Mouse (Mus musculus): ENCODE measurements at regions not wholly inside any gene's neighbourhood (a gene's known extent, or its start where the extent isn't known, plus 50 kb on each side); places are given as distances from the start of the nearest gene placed in this dataset.
"Not testable (repeated sequence)": the region's sequence is repeated elsewhere in the genome, so short reads cannot be mapped to it uniquely, and the experiment has no call there.

- H3K4me3 ChIP-seq (ENCODE audit: insufficient read depth in 1 of 2, low read depth in 1 of 2, low read length in 2 of 2, poor library complexity in 1 of 2, severe bottlenecking in 1 of 2); in situ Hi-C loops (cut with MboI; ENCODE audit: low sequenced_read_pairs in 2 of 2, unreplicated experiment in 2 of 2); H3K4me1 ChIP-seq (ENCODE audit: control insufficient read depth in 2 of 2, insufficient read depth in 2 of 2, low read length in 2 of 2, poor library complexity in 1 of 2); H3K36me3 ChIP-seq (ENCODE audit: control insufficient read depth, insufficient read depth, low read length, poor library complexity, severe bottlenecking); DNase-seq (ENCODE audit: low read depth, low spot score); H3K27ac ChIP-seq (ENCODE audit: insufficient read depth, low read depth, low read length, poor library complexity, severe bottlenecking); H3K9me3 ChIP-seq (ENCODE audit: control insufficient read depth, insufficient read depth, low read depth, low read length); H3K9ac ChIP-seq (ENCODE audit: insufficient read depth, low read depth, low read length, poor library complexity, severe bottlenecking): not testable (repeated sequence)
Measured at GRCm38 (mm10) chr11:12913401-12913800, 448.6 kb upstream of the Cobl start.

DNA sequence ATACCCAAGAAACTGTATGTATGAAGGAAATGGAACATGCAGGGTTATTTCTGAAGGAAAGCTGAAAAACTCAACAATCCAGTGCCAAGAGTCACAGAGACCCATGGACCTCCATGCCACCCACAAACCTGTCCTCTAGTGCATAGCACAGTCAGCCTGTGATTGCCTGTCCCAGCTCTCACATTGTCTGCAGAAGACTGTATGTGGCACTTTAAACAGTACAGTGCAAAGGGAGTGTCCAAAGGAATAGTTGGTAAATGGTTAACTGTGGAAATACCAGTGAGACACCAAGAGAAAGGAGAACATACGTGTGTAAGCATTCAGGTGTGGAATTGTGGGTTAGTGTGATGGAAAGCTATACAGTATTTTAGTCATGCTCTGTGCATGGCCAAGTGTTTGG is 409.0 kb upstream of the Cobl start:
- no peaks in the 10 kb centered on the region for H3K36me3 ChIP-seq (ENCODE audit: control insufficient read depth, insufficient read depth, low read length, poor library complexity, severe bottlenecking)
- H3K27ac ChIP-seq (ENCODE audit: insufficient read depth, low read depth, low read length, poor library complexity, severe bottlenecking): no peak overlapping the region
- in situ Hi-C loops (cut with MboI; ENCODE audit: low sequenced_read_pairs in 2 of 2, unreplicated experiment in 2 of 2): no loop called here

GRCm38 (mm10) chr11:12872802-12873201 is 408.0 kb upstream of the Cobl start:
- no peaks in the 10 kb centered on the region for H3K4me1 ChIP-seq (ENCODE audit: control insufficient read depth in 2 of 2, insufficient read depth in 2 of 2, low read length in 2 of 2, poor library complexity in 1 of 2)
- no peak overlapping the region for H3K4me3 ChIP-seq (ENCODE audit: insufficient read depth in 1 of 2, low read depth in 1 of 2, low read length in 2 of 2, poor library complexity in 1 of 2, severe bottlenecking in 1 of 2)
- no peak for TF ChIP-seq CHD2 (IDR thresholded peaks at IDR 0.05; ENCODE audit: low read depth, low read length)
- TF ChIP-seq HCFC1 (IDR thresholded peaks at IDR 0.05; ENCODE audit: borderline replicate concordance, insufficient read depth, low read length): no peak
- TF ChIP-seq ZC3H11A (IDR thresholded peaks at IDR 0.05; ENCODE audit: borderline replicate concordance, low read depth, low read length): no peak
- TF ChIP-seq MAFK (IDR thresholded peaks at IDR 0.05; ENCODE audit: insufficient read depth, low read depth, low read length): no peak
- no peak for TF ChIP-seq ZNF384 (IDR thresholded peaks at IDR 0.05; ENCODE audit: low read depth, low read length)
- in situ Hi-C loops (cut with MboI; ENCODE audit: low sequenced_read_pairs in 2 of 2, unreplicated experiment in 2 of 2): no loop called here
- H3K9ac ChIP-seq (ENCODE audit: insufficient read depth, low read depth, low read length, poor library complexity, severe bottlenecking): no peak overlapping the region
- no peaks in the 10 kb centered on the region for H3K9me3 ChIP-seq (ENCODE audit: control insufficient read depth, insufficient read depth, low read depth, low read length)
- H3K36me3 ChIP-seq (ENCODE audit: control insufficient read depth, insufficient read depth, low read length, poor library complexity, severe bottlenecking): no peaks in the 10 kb centered on the region
- DNase-seq (ENCODE audit: low read depth, low spot score): no peak
- H3K27ac ChIP-seq (ENCODE audit: insufficient read depth, low read depth, low read length, poor library complexity, severe bottlenecking): no peak overlapping the region

More for the DNA sequence above, 409.0 kb upstream of the Cobl start:
- Histone ChIP-seq H3K4me1 (ENCODE audit: control insufficient read depth in 2 of 2, insufficient read depth in 2 of 2, low read length in 2 of 2, poor library complexity in 1 of 2) (no peaks in the 10 kb centered on the region), H3K9me3 (ENCODE audit: control insufficient read depth, insufficient read depth, low read depth, low read length) (no peaks in the 10 kb centered on the region), H3K9ac (ENCODE audit: insufficient read depth, low read depth, low read length, poor library complexity, severe bottlenecking) (no peak overlapping the region), H3K4me3 (ENCODE audit: insufficient read depth in 1 of 2, low read depth in 1 of 2, low read length in 2 of 2, poor library complexity in 1 of 2, severe bottlenecking in 1 of 2) (no peak overlapping the region)
- no peak for DNase-seq (ENCODE audit: low read depth, low spot score)
- TF ChIP-seq CHD2 (IDR thresholded peaks at IDR 0.05; ENCODE audit: low read depth, low read length): no peak
- no peak for TF ChIP-seq ZNF384 (IDR thresholded peaks at IDR 0.05; ENCODE audit: low read depth, low read length)
- TF ChIP-seq HCFC1 (IDR thresholded peaks at IDR 0.05; ENCODE audit: borderline replicate concordance, insufficient read depth, low read length): no peak
- no peak for TF ChIP-seq ZC3H11A (IDR thresholded peaks at IDR 0.05; ENCODE audit: borderline replicate concordance, low read depth, low read length)
- no peak for TF ChIP-seq MAFK (IDR thresholded peaks at IDR 0.05; ENCODE audit: insufficient read depth, low read depth, low read length)

DNA sequence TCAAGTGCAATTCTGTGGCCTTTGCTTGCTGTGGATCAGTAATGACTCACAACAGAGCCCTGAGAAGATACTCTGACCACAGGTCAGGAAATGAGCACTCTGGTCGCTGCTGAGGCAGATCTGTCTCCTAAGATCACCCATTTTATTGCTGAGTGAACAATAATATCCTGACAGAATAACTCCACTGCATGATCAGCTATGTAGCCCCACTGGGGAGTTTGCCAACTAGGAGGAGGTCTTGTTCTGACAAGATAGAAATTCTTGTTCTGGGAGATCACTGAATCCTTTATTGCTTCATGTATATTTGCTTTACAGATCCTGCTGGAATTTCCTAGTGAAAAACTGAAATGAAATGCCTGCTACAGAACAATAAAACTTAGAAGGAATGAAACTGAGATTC is 407.6 kb upstream of the Cobl start:
- no peak for DNase-seq (ENCODE audit: low read depth, low spot score)
- TF ChIP-seq HCFC1 (IDR thresholded peaks at IDR 0.05; ENCODE audit: borderline replicate concordance, insufficient read depth, low read length) (no peak), ZNF384 (IDR thresholded peaks at IDR 0.05; ENCODE audit: low read depth, low read length) (no peak), ZC3H11A (IDR thresholded peaks at IDR 0.05; ENCODE audit: borderline replicate concordance, low read depth, low read length) (no peak), MAFK (IDR thresholded peaks at IDR 0.05; ENCODE audit: insufficient read depth, low read depth, low read length) (no peak), CHD2 (IDR thresholded peaks at IDR 0.05; ENCODE audit: low read depth, low read length) (no peak)
- no peak overlapping the region for H3K9ac ChIP-seq (ENCODE audit: insufficient read depth, low read depth, low read length, poor library complexity, severe bottlenecking)
- H3K4me1 ChIP-seq (ENCODE audit: control insufficient read depth in 2 of 2, insufficient read depth in 2 of 2, low read length in 2 of 2, poor library complexity in 1 of 2): no peaks in the 10 kb centered on the region
- H3K36me3 ChIP-seq (ENCODE audit: control insufficient read depth, insufficient read depth, low read length, poor library complexity, severe bottlenecking): no peaks in the 10 kb centered on the region
- no peak overlapping the region for H3K27ac ChIP-seq (ENCODE audit: insufficient read depth, low read depth, low read length, poor library complexity, severe bottlenecking)
- no peak overlapping the region for H3K4me3 ChIP-seq (ENCODE audit: insufficient read depth in 1 of 2, low read depth in 1 of 2, low read length in 2 of 2, poor library complexity in 1 of 2, severe bottlenecking in 1 of 2)
- in situ Hi-C loops (cut with MboI; ENCODE audit: low sequenced_read_pairs in 2 of 2, unreplicated experiment in 2 of 2): no loop called here
- no peaks in the 10 kb centered on the region for H3K9me3 ChIP-seq (ENCODE audit: control insufficient read depth, insufficient read depth, low read depth, low read length)

DNA sequence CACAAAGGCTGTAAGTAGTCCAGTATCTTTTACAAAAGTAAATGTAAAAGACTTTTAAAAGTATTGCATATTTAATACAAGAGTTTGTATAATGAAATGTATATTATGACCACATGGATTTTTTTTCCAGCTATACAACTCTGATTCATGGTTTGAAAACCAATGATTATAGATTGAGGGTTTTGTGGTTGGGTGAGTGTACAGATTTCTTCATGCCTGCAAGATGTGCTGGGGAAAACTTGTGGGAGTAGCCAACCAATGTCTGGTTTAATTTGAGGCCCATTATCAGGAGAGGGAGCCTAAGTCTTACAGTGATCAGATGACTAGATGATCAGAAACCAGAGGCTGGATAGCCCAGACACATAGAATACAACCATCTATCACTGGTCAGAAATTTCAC is 402.8 kb upstream of the Cobl start:
- no peaks in the 10 kb centered on the region for H3K4me1 ChIP-seq (ENCODE audit: control insufficient read depth in 2 of 2, insufficient read depth in 2 of 2, low read length in 2 of 2, poor library complexity in 1 of 2)
- no peak for DNase-seq (ENCODE audit: low read depth, low spot score)
- TF ChIP-seq CHD2 (IDR thresholded peaks at IDR 0.05; ENCODE audit: low read depth, low read length): no peak
- TF ChIP-seq MAFK (IDR thresholded peaks at IDR 0.05; ENCODE audit: insufficient read depth, low read depth, low read length): no peak
- TF ChIP-seq ZNF384 (IDR thresholded peaks at IDR 0.05; ENCODE audit: low read depth, low read length): no peak
- no peak for TF ChIP-seq ZC3H11A (IDR thresholded peaks at IDR 0.05; ENCODE audit: borderline replicate concordance, low read depth, low read length)
- no peak for TF ChIP-seq HCFC1 (IDR thresholded peaks at IDR 0.05; ENCODE audit: borderline replicate concordance, insufficient read depth, low read length)
- no peak overlapping the region for H3K27ac ChIP-seq (ENCODE audit: insufficient read depth, low read depth, low read length, poor library complexity, severe bottlenecking)
- no peaks in the 10 kb centered on the region for H3K9me3 ChIP-seq (ENCODE audit: control insufficient read depth, insufficient read depth, low read depth, low read length)
- no peak overlapping the region for H3K4me3 ChIP-seq (ENCODE audit: insufficient read depth in 1 of 2, low read depth in 1 of 2, low read length in 2 of 2, poor library complexity in 1 of 2, severe bottlenecking in 1 of 2)
- in situ Hi-C loops (cut with MboI; ENCODE audit: low sequenced_read_pairs in 2 of 2, unreplicated experiment in 2 of 2): no loop called here
- no peaks in the 10 kb centered on the region for H3K36me3 ChIP-seq (ENCODE audit: control insufficient read depth, insufficient read depth, low read length, poor library complexity, severe bottlenecking)
- no peak overlapping the region for H3K9ac ChIP-seq (ENCODE audit: insufficient read depth, low read depth, low read length, poor library complexity, severe bottlenecking)
